Comparison of ENCODE assay signal across 8 mouse cellular contexts in the genomic region with DNA sequence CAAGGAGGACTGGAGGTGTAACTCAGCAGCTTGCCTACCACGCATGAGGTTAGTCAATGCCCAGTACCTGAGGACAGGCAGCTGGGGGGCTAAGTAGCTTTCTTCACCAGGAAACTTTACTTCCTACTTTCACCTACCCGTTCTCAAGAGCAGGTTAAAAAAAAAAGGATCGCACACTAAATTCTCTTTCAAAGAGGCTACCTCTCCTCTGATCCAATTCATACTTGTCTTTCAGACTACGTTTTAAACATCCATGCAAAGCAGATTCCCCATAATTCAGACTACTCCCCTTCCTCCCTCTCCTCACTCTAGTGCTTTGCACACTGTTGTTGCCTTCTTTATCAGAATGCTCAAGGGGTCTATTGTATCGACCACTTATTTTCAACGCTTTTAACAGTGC. TPM values are rescaled to one million over a fixed set of nuclear protein-coding genes. Genes with fewer than 3 reads are reported as not detected.
A peak's percentile ranks its signal among the peaks of the same experiment; 100 is the strongest.
DNase-seq lines count a peak whose midpoint lies in the region; ATAC-seq and TF ChIP-seq lines count a peak whose summit lies in the region.

No protein-coding gene starts in this region.

- no peaks in the 10 kb centered on the region for H3K9me3 ChIP-seq in heart, embryonic 16.5 days (replicated peaks; ENCODE audit: control insufficient read depth, low read length)
- peaks cover 3% of the 10 kb centered on the region; the same call in 1 of the 2 replicates for H3K9me3 ChIP-seq in hindbrain, embryonic 14.5 days (ENCODE audit: control insufficient read depth, low read length)
- H3K9me3 ChIP-seq in midbrain, embryonic 13.5 days: 0 out of 2 replicates have a peak, but pooled peaks cover 5% of the 10 kb centered on the region

- DNase-seq in heart, postnatal 36 days: no peak
- no peak for DNase-seq in hindbrain, embryonic 14.5 days (ENCODE audit: low spot score)
- DNase-seq in thymus, postnatal 25 days: no peak
- DNase-seq in urinary bladder, postnatal 25 days (ENCODE audit: low spot score): no peak
- DNase-seq in retina, postnatal 1 day: no peak

- ATAC-seq in heart, embryonic 16.5 days (replicated peaks; ENCODE audit: extremely low read depth, insufficient read depth, low FRiP score): no peak
- ATAC-seq in hindbrain, embryonic 14.5 days (ENCODE audit: low FRiP score): no peak
- no peak for ATAC-seq in midbrain, embryonic 13.5 days

- no peak for TF ChIP-seq POLR2A in bone marrow, adult 2 months (IDR thresholded peaks at IDR 0.05; ENCODE audit: borderline replicate concordance, control insufficient read depth, low read depth, low read length)

- intact Hi-C loops in heart, postnatal 36 days (cut with DNase I): loop anchor here (5.0 kb wide), 1 partner anchor 55 kb away; no protein-coding TSS in a partner anchor

- 16% methylated on average over 6 of the region's 6 CpGs for WGBS in heart, embryonic 16.5 days
- 5% methylated on average over 6 of the region's 6 CpGs for WGBS in bone marrow, adult 2 months
- WGBS in hindbrain, embryonic 14.5 days: 51% methylated on average over 6 of the region's 6 CpGs
- 46% methylated on average over 6 of the region's 6 CpGs for WGBS in midbrain, embryonic 13.5 days

- no peak for TF ChIP-seq CTCF in bone marrow, adult 2 months (IDR thresholded peaks at IDR 0.05; ENCODE audit: control insufficient read depth, insufficient read depth, low read length)

- peak overlapping the region; percentile 92 for H3K4me2 ChIP-seq in heart, embryonic 16.5 days (ENCODE audit: low read depth, low read length)
- H3K4me2 ChIP-seq in hindbrain, embryonic 14.5 days (replicated peaks): peak overlapping the region; percentile 90
- peak overlapping the region; percentile 65 for H3K4me2 ChIP-seq in midbrain, embryonic 13.5 days (replicated peaks)

- H3K4me1 ChIP-seq in heart, embryonic 16.5 days (ENCODE audit: control insufficient read depth, insufficient read depth, low read length): peaks cover 18% of the 10 kb centered on the region
- no peaks in the 10 kb centered on the region; the same call in 1 of the 2 replicates for H3K4me1 ChIP-seq in bone marrow, adult 2 months (ENCODE audit: control insufficient read depth, insufficient read depth, low read length)
- H3K4me1 ChIP-seq in hindbrain, embryonic 14.5 days (replicated peaks; ENCODE audit: control insufficient read depth, insufficient read depth, low read length): peaks cover 23% of the 10 kb centered on the region
- peaks cover 28% of the 10 kb centered on the region for H3K4me1 ChIP-seq in midbrain, embryonic 13.5 days (replicated peaks)

- H3K9ac ChIP-seq in heart, embryonic 16.5 days (ENCODE audit: low read length): peak overlapping the region; percentile 93
- peak overlapping the region; percentile 80 for H3K9ac ChIP-seq in hindbrain, embryonic 14.5 days
- peak overlapping the region; percentile 89 for H3K9ac ChIP-seq in midbrain, embryonic 13.5 days (replicated peaks)

- H3K36me3 ChIP-seq in heart, embryonic 16.5 days (ENCODE audit: control insufficient read depth, insufficient read depth): no peaks in the 10 kb centered on the region
- H3K36me3 ChIP-seq in hindbrain, embryonic 14.5 days (replicated peaks; ENCODE audit: control insufficient read depth, insufficient read depth): no peaks in the 10 kb centered on the region
- 0 out of 2 replicates have a peak, but pooled peaks cover 3% of the 10 kb centered on the region for H3K36me3 ChIP-seq in midbrain, embryonic 13.5 days

- H3K27ac ChIP-seq in heart, embryonic 16.5 days (ENCODE audit: low read length): no peak overlapping the region
- H3K27ac ChIP-seq in bone marrow, adult 2 months (ENCODE audit: control insufficient read depth, insufficient read depth, low read depth, low read length, poor library complexity): no peak overlapping the region
- no peak overlapping the region for H3K27ac ChIP-seq in hindbrain, embryonic 14.5 days
- H3K27ac ChIP-seq in midbrain, embryonic 13.5 days: no peak overlapping the region

- peak overlapping the region; percentile 98 for H3K4me3 ChIP-seq in heart, embryonic 16.5 days (ENCODE audit: low read length)
- H3K4me3 ChIP-seq in bone marrow, adult 2 months (replicated peaks; ENCODE audit: control insufficient read depth, low read depth, low read length): peak overlapping the region; percentile 76
- peak overlapping the region; percentile 72 for H3K4me3 ChIP-seq in hindbrain, embryonic 14.5 days (replicated peaks; ENCODE audit: low read length)
- H3K4me3 ChIP-seq in midbrain, embryonic 13.5 days (replicated peaks): peak overlapping the region; percentile 78

- no peaks in the 10 kb centered on the region for H3K27me3 ChIP-seq in heart, embryonic 16.5 days (ENCODE audit: control insufficient read depth, insufficient read depth, low read length)
- no peaks in the 10 kb centered on the region for H3K27me3 ChIP-seq in hindbrain, embryonic 14.5 days (ENCODE audit: control insufficient read depth, insufficient read depth, low read length)
- no peaks in the 10 kb centered on the region for H3K27me3 ChIP-seq in midbrain, embryonic 13.5 days

RNA-seq across cellular contexts. Expression of a gene that starts 2.2 kb away (rescaled TPM):
- polyA plus RNA-seq in heart, embryonic 16.5 days (2015; fragmentation: Nextera tagmentation; extraction: Ambion mirVana): 63.1 and 69.6 TPM in 2 replicates
- 100 to 1,000 TPM; 123 to 128 TPM for total RNA-seq in heart, postnatal 36 days (2021)
- 23.6 and 24.0 TPM in 2 replicates for polyA plus RNA-seq in bone marrow, adult 2 months (2011; ENCODE audit: insufficient read depth, insufficient read length, low replicate concordance, missing spikeins)
- polyA plus RNA-seq in hindbrain, embryonic 14.5 days (2014; fragmentation: Nextera tagmentation; extraction: Ambion mirVana): 181 and 199 TPM in 2 replicates
- polyA plus RNA-seq in midbrain, embryonic 13.5 days (2015; fragmentation: Nextera tagmentation; extraction: Ambion mirVana): 119 and 128 TPM in 2 replicates

RNA-seq across cellular contexts. Expression of a gene that starts 57.3 kb away (rescaled TPM):
- polyA plus RNA-seq in heart, embryonic 16.5 days (2015; fragmentation: Nextera tagmentation; extraction: Ambion mirVana): 5.1 and 5.2 TPM in 2 replicates
- 1 to 10 TPM; 4.4 to 5.3 TPM for total RNA-seq in heart, postnatal 36 days (2021)
- 1.0 and 3.0 TPM in 2 replicates for polyA plus RNA-seq in bone marrow, adult 2 months (2011; ENCODE audit: insufficient read depth, insufficient read length, low replicate concordance, missing spikeins)
- 73.8 and 77.9 TPM in 2 replicates for polyA plus RNA-seq in hindbrain, embryonic 14.5 days (2014; fragmentation: Nextera tagmentation; extraction: Ambion mirVana)
- polyA plus RNA-seq in midbrain, embryonic 13.5 days (2015; fragmentation: Nextera tagmentation; extraction: Ambion mirVana): 77.4 and 77.9 TPM in 2 replicates

Comparison
In these comparisons a context has a peak if more than half of its experiments do, and no peak if none do; other contexts are left out.
1. RNA of a gene that starts 57.3 kb away (polyA plus RNA-seq): 77.4 to 77.9 TPM in midbrain, embryonic 13.5 days and 73.8 to 77.9 TPM in hindbrain, embryonic 14.5 days; 5.1 to 5.2 TPM in heart, embryonic 16.5 days and 1.0 to 3.0 TPM in bone marrow, adult 2 months; every median in the first group is over 10 times any median in the second.
2. Peak in every context shown above with its lines, with median percentiles within 50 percentile points of each other: H3K4me2 ChIP-seq, H3K4me3 ChIP-seq and H3K9ac ChIP-seq.